Mouse (Mus musculus): ENCODE data around the gene Ndufs1. TPM values are rescaled to one million over a fixed set of nuclear protein-coding genes. Genes with fewer than 3 reads are reported as not detected.
"Not testable (repeated sequence)": the region's sequence is repeated elsewhere in the genome, so short reads cannot be mapped to it uniquely, and the experiment has no call there.

Ndufs1 gene
- total RNA-seq, 2 experiments from 2014 or later: 264 to 289 TPM

GRCm38 (mm10) chr1:63185430-63185829 lies 8.8 kb upstream of the Ndufs1 start:
- DNase-seq: not testable (repeated sequence)

GRCm38 (mm10) chr1:63182636-63183270 lies 6.1 kb upstream of the Ndufs1 start:
- DNase-seq: peak; percentile 47 to 64

- DNase-seq: peak; percentile 70 to 77
Observed at GRCm38 (mm10) chr1:63182212-63182611, 5.6 kb upstream of the Ndufs1 start.

- peak in 1 of 2 experiments; percentile 16 for DNase-seq
Observed at GRCm38 (mm10) chr1:63181480-63181879, 4.8 kb upstream of the Ndufs1 start.

- peak; percentile 90 to 94 for DNase-seq
Observed at GRCm38 (mm10) chr1:63181019-63181418, 4.4 kb upstream of the Ndufs1 start.

GRCm38 (mm10) chr1:63180575-63180974 lies 3.9 kb upstream of the Ndufs1 start:
- not testable (repeated sequence) for DNase-seq

- DNase-seq: no peak
Observed at GRCm38 (mm10) chr1:63180122-63180521, 3.5 kb upstream of the Ndufs1 start.

- DNase-seq: no peak
Observed at GRCm38 (mm10) chr1:63178308-63178707, 1.7 kb upstream of the Ndufs1 start.

GRCm38 (mm10) chr1:63176259-63176603 lies 402 bp downstream of the Ndufs1 start:
- DNase-seq: no peak

GRCm38 (mm10) chr1:63175853-63176252 lies 780 bp downstream of the Ndufs1 start:
- DNase-seq: no peak

GRCm38 (mm10) chr1:63168638-63169037 lies 8.0 kb downstream of the Ndufs1 start:
- DNase-seq: no peak

GRCm38 (mm10) chr1:63140231-63140630 lies 36.4 kb downstream of the Ndufs1 start:
- DNase-seq: no peak

- DNase-seq: not testable (repeated sequence)
Observed at GRCm38 (mm10) chr1:63138586-63138985, 38.0 kb downstream of the Ndufs1 start.

- DNase-seq: no peak
Observed at GRCm38 (mm10) chr1:63137971-63138370, 38.7 kb downstream of the Ndufs1 start.

GRCm38 (mm10) chr1:63134530-63134929 lies 42.1 kb downstream of the Ndufs1 start:
- no peak for DNase-seq

GRCm38 (mm10) chr1:63131766-63132165 lies 44.9 kb downstream of the Ndufs1 start:
- no peak for DNase-seq

- DNase-seq: no peak
Observed at GRCm38 (mm10) chr1:63130883-63131282, 45.8 kb downstream of the Ndufs1 start.

GRCm38 (mm10) chr1:63129857-63130690 lies 46.6 kb downstream of the Ndufs1 start:
- DNase-seq: peak in 1 of 2 experiments; percentile 8

- DNase-seq: no peak
Observed at GRCm38 (mm10) chr1:63129273-63129672, 47.4 kb downstream of the Ndufs1 start.

- no peak for DNase-seq
Observed at GRCm38 (mm10) chr1:63126206-63126605, 50.4 kb downstream of the Ndufs1 start.

- DNase-seq: no peak
Observed at GRCm38 (mm10) chr1:63123823-63124450, 52.7 kb downstream of the Ndufs1 start.

GRCm38 (mm10) chr1:63122005-63122404 lies 54.6 kb downstream of the Ndufs1 start:
- DNase-seq: no peak

- DNase-seq: no peak
Observed at GRCm38 (mm10) chr1:63120382-63120781, 56.3 kb downstream of the Ndufs1 start.
